Mouse (Mus musculus): ENCODE data around the gene 4833427G06Rik. TPM values are rescaled to one million over a fixed set of nuclear protein-coding genes. Genes with fewer than 3 reads are reported as not detected.

Gene 4833427G06Rik
- polyA plus RNA-seq, 1 experiment = 2.0 TPM

GRCm38 (mm10) chr9:51076979-51077315, 24.9 kb downstream of the 4833427G06Rik start, which contains the start of gene Layn:
TSS of gene Layn (minus strand) at chr9:51077094.
- no peak for TF ChIP-seq USF1 (IDR thresholded peaks at IDR 0.05; ENCODE audit: low read depth)
- TF ChIP-seq MAX (IDR thresholded peaks at IDR 0.05) = no peak
- no peak for TF ChIP-seq CEBPB (IDR thresholded peaks at IDR 0.05; ENCODE audit: low read depth)
- no peak for TF ChIP-seq FOSL1 (IDR thresholded peaks at IDR 0.05; ENCODE audit: insufficient read depth, low read length, poor library complexity, severe bottlenecking)
- TF ChIP-seq MYOD1 (IDR thresholded peaks at IDR 0.05; ENCODE audit: control insufficient read depth, insufficient read length, low read depth) = no peak
- TF ChIP-seq MYOG (IDR thresholded peaks at IDR 0.05; ENCODE audit: control insufficient read depth, extremely low read depth, insufficient read length) = no peak
- no peak for TF ChIP-seq CTCF (IDR thresholded peaks at IDR 0.05; ENCODE audit: control insufficient read depth, insufficient read depth, insufficient read length)
- H3K79me3 ChIP-seq (ENCODE audit: low read depth) = no peaks in the 10 kb centered on the region
- no peaks in the 10 kb centered on the region for H3K27me3 ChIP-seq (ENCODE audit: control insufficient read depth, insufficient read depth, insufficient read length)
- H3K4me3 ChIP-seq (ENCODE audit: insufficient read depth, poor library complexity, severe bottlenecking) = peak within 1 kb of the TSS; percentile 43
- peaks cover 5% of the 10 kb centered on the region for H3K36me3 ChIP-seq (ENCODE audit: control insufficient read depth, insufficient read depth)
- peak within 1 kb of the TSS; percentile 52 for H3ac ChIP-seq (ENCODE audit: control insufficient read depth, insufficient read length, low read depth)
- H3K79me2 ChIP-seq (ENCODE audit: control insufficient read depth, insufficient read depth) = peaks cover 24% of the 10 kb centered on the region

GRCm38 (mm10) chr9:51076300-51076978, 25.4 kb downstream of the 4833427G06Rik start:
- Histone ChIP-seq H3K79me2 (ENCODE audit: control insufficient read depth, insufficient read depth) (peaks cover 24% of the 10 kb centered on the region), H3K36me3 (ENCODE audit: control insufficient read depth, insufficient read depth) (peaks cover 8% of the 10 kb centered on the region), H3K79me3 (ENCODE audit: low read depth) (no peaks in the 10 kb centered on the region), H3K27me3 (ENCODE audit: control insufficient read depth, insufficient read depth, insufficient read length) (no peaks in the 10 kb centered on the region), H3ac (ENCODE audit: control insufficient read depth, insufficient read length, low read depth) (peak overlapping the region; percentile 52), H3K4me3 (ENCODE audit: insufficient read depth, poor library complexity, severe bottlenecking) (peak overlapping the region; percentile 43)
- no peak for TF ChIP-seq CEBPB (IDR thresholded peaks at IDR 0.05; ENCODE audit: low read depth)
- no peak for TF ChIP-seq MYOG (IDR thresholded peaks at IDR 0.05; ENCODE audit: control insufficient read depth, extremely low read depth, insufficient read length)
- no peak for TF ChIP-seq MYOD1 (IDR thresholded peaks at IDR 0.05; ENCODE audit: control insufficient read depth, insufficient read length, low read depth)
- no peak for TF ChIP-seq USF1 (IDR thresholded peaks at IDR 0.05; ENCODE audit: low read depth)
- no peak for TF ChIP-seq MAX (IDR thresholded peaks at IDR 0.05)
- TF ChIP-seq FOSL1 (IDR thresholded peaks at IDR 0.05; ENCODE audit: insufficient read depth, low read length, poor library complexity, severe bottlenecking) = no peak
- no peak for TF ChIP-seq CTCF (IDR thresholded peaks at IDR 0.05; ENCODE audit: control insufficient read depth, insufficient read depth, insufficient read length)

- H3K79me3 ChIP-seq (ENCODE audit: low read depth) = no peaks in the 10 kb centered on the region
- peak overlapping the region; percentile 43 for H3K4me3 ChIP-seq (ENCODE audit: insufficient read depth, poor library complexity, severe bottlenecking)
- peak overlapping the region; percentile 1 for H3ac ChIP-seq (ENCODE audit: control insufficient read depth, insufficient read length, low read depth)
- H3K36me3 ChIP-seq (ENCODE audit: control insufficient read depth, insufficient read depth) = peaks cover 13% of the 10 kb centered on the region
- H3K27me3 ChIP-seq (ENCODE audit: control insufficient read depth, insufficient read depth, insufficient read length) = no peaks in the 10 kb centered on the region
- peaks cover 24% of the 10 kb centered on the region for H3K79me2 ChIP-seq (ENCODE audit: control insufficient read depth, insufficient read depth)
- TF ChIP-seq CTCF (IDR thresholded peaks at IDR 0.05; ENCODE audit: control insufficient read depth, insufficient read depth, insufficient read length) (no peak), USF1 (IDR thresholded peaks at IDR 0.05; ENCODE audit: low read depth) (no peak), MAX (IDR thresholded peaks at IDR 0.05) (no peak), CEBPB (IDR thresholded peaks at IDR 0.05; ENCODE audit: low read depth) (no peak), MYOD1 (IDR thresholded peaks at IDR 0.05; ENCODE audit: control insufficient read depth, insufficient read length, low read depth) (no peak), MYOG (IDR thresholded peaks at IDR 0.05; ENCODE audit: control insufficient read depth, extremely low read depth, insufficient read length) (no peak), FOSL1 (IDR thresholded peaks at IDR 0.05; ENCODE audit: insufficient read depth, low read length, poor library complexity, severe bottlenecking) (no peak)
Measured at GRCm38 (mm10) chr9:51075780-51076179, 26.1 kb downstream of the 4833427G06Rik start.

GRCm38 (mm10) chr9:51070801-51071200, 31.1 kb downstream of the 4833427G06Rik start:
- no peak for TF ChIP-seq CTCF (IDR thresholded peaks at IDR 0.05; ENCODE audit: control insufficient read depth, insufficient read depth, insufficient read length)
- TF ChIP-seq FOSL1 (IDR thresholded peaks at IDR 0.05; ENCODE audit: insufficient read depth, low read length, poor library complexity, severe bottlenecking) = no peak
- H3K36me3 ChIP-seq (ENCODE audit: control insufficient read depth, insufficient read depth) = peaks cover 21% of the 10 kb centered on the region

GRCm38 (mm10) chr9:51068202-51068601, 33.7 kb downstream of the 4833427G06Rik start:
- TF ChIP-seq MYOD1 (IDR thresholded peaks at IDR 0.05; ENCODE audit: control insufficient read depth, insufficient read length, low read depth) (no peak), MYOG (IDR thresholded peaks at IDR 0.05; ENCODE audit: control insufficient read depth, extremely low read depth, insufficient read length) (no peak)
- H3K79me3 ChIP-seq (ENCODE audit: low read depth) = no peaks in the 10 kb centered on the region
- H3K79me2 ChIP-seq (ENCODE audit: control insufficient read depth, insufficient read depth) = no peaks in the 10 kb centered on the region
- H3K4me3 ChIP-seq (ENCODE audit: insufficient read depth, poor library complexity, severe bottlenecking) = no peak overlapping the region
- H3ac ChIP-seq (ENCODE audit: control insufficient read depth, insufficient read length, low read depth) = no peak overlapping the region
- H3K27me3 ChIP-seq (ENCODE audit: control insufficient read depth, insufficient read depth, insufficient read length) = no peaks in the 10 kb centered on the region
- H3K36me3 ChIP-seq (ENCODE audit: control insufficient read depth, insufficient read depth) = peaks cover 26% of the 10 kb centered on the region

More at GRCm38 (mm10) chr9:51070801-51071200, 31.1 kb downstream of the 4833427G06Rik start:
- H3K27me3 ChIP-seq (ENCODE audit: control insufficient read depth, insufficient read depth, insufficient read length) = no peaks in the 10 kb centered on the region
- H3K79me3 ChIP-seq (ENCODE audit: low read depth) = no peaks in the 10 kb centered on the region
- H3K4me3 ChIP-seq (ENCODE audit: insufficient read depth, poor library complexity, severe bottlenecking) = no peak overlapping the region
- peaks cover 14% of the 10 kb centered on the region for H3K79me2 ChIP-seq (ENCODE audit: control insufficient read depth, insufficient read depth)
- H3ac ChIP-seq (ENCODE audit: control insufficient read depth, insufficient read length, low read depth) = no peak overlapping the region

- TF ChIP-seq CTCF (IDR thresholded peaks at IDR 0.05; ENCODE audit: control insufficient read depth, insufficient read depth, insufficient read length) (no peak), MYOG (IDR thresholded peaks at IDR 0.05; ENCODE audit: control insufficient read depth, extremely low read depth, insufficient read length) (no peak), MYOD1 (IDR thresholded peaks at IDR 0.05; ENCODE audit: control insufficient read depth, insufficient read length, low read depth) (no peak), FOSL1 (IDR thresholded peaks at IDR 0.05; ENCODE audit: insufficient read depth, low read length, poor library complexity, severe bottlenecking) (no peak)
- no peaks in the 10 kb centered on the region for H3K79me3 ChIP-seq (ENCODE audit: low read depth)
- H3ac ChIP-seq (ENCODE audit: control insufficient read depth, insufficient read length, low read depth) = no peak within 1 kb of the TSS
- no peaks in the 10 kb centered on the region for H3K79me2 ChIP-seq (ENCODE audit: control insufficient read depth, insufficient read depth)
- no peaks in the 10 kb centered on the region for H3K27me3 ChIP-seq (ENCODE audit: control insufficient read depth, insufficient read depth, insufficient read length)
- H3K36me3 ChIP-seq (ENCODE audit: control insufficient read depth, insufficient read depth) = peaks cover 43% of the 10 kb centered on the region
- no peak within 1 kb of the TSS for H3K4me3 ChIP-seq (ENCODE audit: insufficient read depth, poor library complexity, severe bottlenecking)
Measured at GRCm38 (mm10) chr9:51060601-51061000, 41.3 kb downstream of the 4833427G06Rik start, which contains the start of gene Btg4. TSS of gene Btg4 (plus strand) at chr9:51060901.

All from C2C12 (cell line).